ENCODE assay signal across 8 mouse cellular contexts in the genomic region with DNA sequence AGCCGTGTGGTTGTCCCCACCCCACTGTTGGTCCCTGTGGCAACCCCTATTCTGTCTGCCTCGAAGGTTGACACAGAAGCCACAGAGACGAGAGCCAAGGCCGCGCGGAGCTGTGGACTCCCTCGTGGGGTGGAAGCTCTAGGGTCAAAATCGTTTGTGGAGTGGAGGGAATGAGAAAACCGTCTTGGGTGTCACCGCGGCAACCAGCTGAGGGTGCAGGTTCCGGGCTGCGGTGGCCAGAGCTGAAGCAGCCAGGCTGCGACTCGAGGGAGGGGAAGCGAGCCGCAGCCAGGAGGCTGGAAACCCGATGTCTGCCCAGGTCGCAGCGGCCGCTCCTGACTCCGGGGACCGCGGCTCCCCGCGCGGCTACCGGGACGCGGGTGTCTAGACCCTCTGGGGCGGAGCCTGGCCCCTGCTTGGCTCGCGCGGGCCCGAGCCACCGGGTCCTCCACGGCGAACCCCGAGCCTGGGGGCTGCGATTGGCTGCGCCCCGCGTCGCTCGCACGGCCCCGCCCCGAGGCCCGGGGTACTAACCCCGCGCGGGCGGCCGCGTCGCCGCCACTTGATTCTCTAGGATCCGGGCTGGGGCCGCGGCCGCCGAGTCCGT. TPM values are rescaled to one million over a fixed set of nuclear protein-coding genes. Genes with fewer than 3 reads are reported as not detected.
DNase-seq lines count a peak whose midpoint lies in the region; ATAC-seq and TF ChIP-seq lines count a peak whose summit lies in the region.

No protein-coding gene starts in this region.

- peaks cover 41% of the 10 kb centered on the region for H3K27me3 ChIP-seq in liver, adult 2 months (ENCODE audit: control insufficient read depth, insufficient read depth, low read length)
- H3K27me3 ChIP-seq in neural tube, embryonic 11.5 days (ENCODE audit: control insufficient read depth, insufficient read depth, low read length): peaks cover 100% of the 10 kb centered on the region

- H3K79me2 ChIP-seq in liver, adult 2 months (ENCODE audit: control insufficient read depth, insufficient read depth, low read length): no peaks in the 10 kb centered on the region

- H3K4me3 ChIP-seq in bone marrow, adult 2 months (replicated peaks; ENCODE audit: control insufficient read depth, low read depth, low read length): peak overlapping the region; percentile 44
- H3K4me3 ChIP-seq in liver, adult 2 months (ENCODE audit: insufficient read depth, low read depth, low read length): 0 out of 2 replicates have a peak overlapping the region, but pooled peaks have one; percentile 8
- peak overlapping the region; percentile 31 for H3K4me3 ChIP-seq in neural tube, embryonic 11.5 days (ENCODE audit: low read depth, low read length)

- no peak for TF ChIP-seq CTCF in bone marrow, adult 2 months (IDR thresholded peaks at IDR 0.05; ENCODE audit: control insufficient read depth, insufficient read depth, low read length)
- no peak for TF ChIP-seq CTCF in liver, adult 2 months (IDR thresholded peaks at IDR 0.05; ENCODE audit: low read depth, low read length)

- H3K9ac ChIP-seq in liver, adult 2 months (ENCODE audit: low read depth, low read length): no peak overlapping the region
- H3K9ac ChIP-seq in neural tube, embryonic 11.5 days (ENCODE audit: low read length): peak overlapping the region; percentile 42

- peak overlapping the region; percentile 40 for H3K4me2 ChIP-seq in neural tube, embryonic 11.5 days (ENCODE audit: low read depth)

- H3K4me1 ChIP-seq in bone marrow, adult 2 months (ENCODE audit: control insufficient read depth, insufficient read depth, low read length): no peaks in the 10 kb centered on the region
- no peaks in the 10 kb centered on the region for H3K4me1 ChIP-seq in liver, adult 2 months (ENCODE audit: control insufficient read depth, insufficient read depth, low read length)
- 0 out of 2 replicates have a peak, but pooled peaks cover 2% of the 10 kb centered on the region for H3K4me1 ChIP-seq in neural tube, embryonic 11.5 days (ENCODE audit: control insufficient read depth, insufficient read depth, low read length)

- no peak; the same call in 1 of the 2 replicates for TF ChIP-seq POLR2A in bone marrow, adult 2 months (IDR thresholded peaks at IDR 0.05; ENCODE audit: borderline replicate concordance, control insufficient read depth, low read depth, low read length)
- no peak for TF ChIP-seq POLR2A in liver, adult 2 months (IDR thresholded peaks at IDR 0.05; ENCODE audit: extremely low read depth, insufficient read depth, low read length)

- H3K9me3 ChIP-seq in neural tube, embryonic 11.5 days (ENCODE audit: control insufficient read depth, low read length): no peaks in the 10 kb centered on the region

- H3K36me3 ChIP-seq in liver, adult 2 months (ENCODE audit: control insufficient read depth, insufficient read depth, low read length): no peaks in the 10 kb centered on the region
- H3K36me3 ChIP-seq in neural tube, embryonic 11.5 days (ENCODE audit: control insufficient read depth, insufficient read depth, low read length): no peaks in the 10 kb centered on the region

- intact Hi-C loops in heart, postnatal 10 days (cut with DNase I): loop anchor here (5.0 kb wide), 4 partner anchors 85 to 205 kb away; no protein-coding TSS in a partner anchor

- peak overlapping the region; percentile 61; the same call in 1 of the 2 replicates for H3K27ac ChIP-seq in bone marrow, adult 2 months (ENCODE audit: control insufficient read depth, insufficient read depth, low read depth, low read length, poor library complexity)
- H3K27ac ChIP-seq in liver, adult 2 months (replicated peaks; ENCODE audit: insufficient read depth, low read depth, low read length): no peak overlapping the region
- no peak overlapping the region for H3K27ac ChIP-seq in neural tube, embryonic 11.5 days (ENCODE audit: low read depth, low read length)

- WGBS in bone marrow, adult 2 months: 1% methylated on average over 62 of the region's 63 CpGs
- WGBS in liver, adult 2 months: 3% methylated on average over 63 of the region's 63 CpGs
- WGBS in neural tube, embryonic 11.5 days: 2% methylated on average over 59 of the region's 63 CpGs

- peak; percentile 32 for DNase-seq in embryo, embryonic 9.5 days (ENCODE audit: extremely low spot score)
- no peak for DNase-seq in embryo, embryonic 10 days (ENCODE audit: low spot score)
- DNase-seq in heart, postnatal 10 days: peak; percentile 28 to 45
- no peak for DNase-seq in liver, adult 2 months (ENCODE audit: extremely low read depth, low read depth, low spot score)
- DNase-seq in neural tube, embryonic 11.5 days (ENCODE audit: low spot score): peak; percentile 40
- no peak for DNase-seq in c-Kit-positive CD71-positive TER-119-positive erythroid progenitor cells, embryonic 14.5 days (ENCODE audit: low spot score)
- no peak for DNase-seq in right cerebral cortex, postnatal 4 days

- no peak for ATAC-seq in neural tube, embryonic 11.5 days (ENCODE audit: insufficient read depth, low FRiP score, low TSS enrichment)

RNA-seq across cellular contexts. Expression of a gene that starts 31.6 kb away (rescaled TPM):
- polyA plus RNA-seq in bone marrow, adult 2 months (2011; ENCODE audit: insufficient read depth, insufficient read length, low replicate concordance, missing spikeins): 7.0 and 20.8 TPM in 2 replicates
- total RNA-seq in heart, postnatal 10 days (2021): under 1 TPM; 0.26 to 0.32 TPM
- under 0.01 and 0.40 TPM in 2 replicates for total RNA-seq in liver, adult 2 months (2014; rRNA removed)
- polyA plus RNA-seq in liver, adult 2 months (2012; rRNA removed): 0.17 and 0.18 TPM in 2 replicates
- 2.2 and 3.0 TPM in 2 replicates for polyA plus RNA-seq in neural tube, embryonic 11.5 days (2014; fragmentation: Nextera tagmentation; extraction: Ambion mirVana)

Comparison
In these comparisons a context has a peak if more than half of its experiments do, and no peak if none do; other contexts are left out.
1. DNase-seq: peak in embryo, embryonic 9.5 days (single experiment), heart, postnatal 10 days (2 of 2) and neural tube, embryonic 11.5 days (single experiment); none in embryo, embryonic 10 days (single experiment), liver, adult 2 months (single experiment), c-Kit-positive CD71-positive TER-119-positive erythroid progenitor cells, embryonic 14.5 days (single experiment) and right cerebral cortex, postnatal 4 days (single experiment).
2. Peak in every context shown above with its lines, with median percentiles within 50 percentile points of each other: H3K4me3 ChIP-seq.